Mouse (Mus musculus): Measurements from ENCODE around the gene Kcnc2.
"Not testable (repeated sequence)": the region's sequence is repeated elsewhere in the genome, so short reads cannot be mapped to it uniquely, and the experiment has no call there.

The Kcnc2 gene

GRCm38 (mm10) chr10:112270887-112271802 lies at the start of gene Kcnc2:
Gene Kcnc2 (plus strand): TSS chr10:112271121.
- DNase-seq = no peak

GRCm38 (mm10) chr10:112227073-112227472 lies 43.8 kb upstream of the Kcnc2 start:
- no peak for DNase-seq

- not testable (repeated sequence) for DNase-seq
Observed at GRCm38 (mm10) chr10:112229091-112229843, 41.7 kb upstream of the Kcnc2 start.

GRCm38 (mm10) chr10:112232733-112233132 lies 38.2 kb upstream of the Kcnc2 start:
- not testable (repeated sequence) for DNase-seq

GRCm38 (mm10) chr10:112235396-112235940 lies 35.5 kb upstream of the Kcnc2 start:
- DNase-seq = not testable (repeated sequence)

GRCm38 (mm10) chr10:112248273-112248672 lies 22.6 kb upstream of the Kcnc2 start:
- no peak for DNase-seq

GRCm38 (mm10) chr10:112263467-112263866 lies 7.5 kb upstream of the Kcnc2 start:
- no peak for DNase-seq

- DNase-seq = no peak
Observed at GRCm38 (mm10) chr10:112269481-112269880, 1.4 kb upstream of the Kcnc2 start.

- no peak for DNase-seq
Observed at GRCm38 (mm10) chr10:112269939-112270781, 761 bp upstream of the Kcnc2 start.

GRCm38 (mm10) chr10:112271803-112272165 lies 863 bp downstream of the Kcnc2 start:
- no peak for DNase-seq

- DNase-seq = no peak
Observed at GRCm38 (mm10) chr10:112272171-112272570, 1.2 kb downstream of the Kcnc2 start.

GRCm38 (mm10) chr10:112277996-112278395 lies 7.1 kb downstream of the Kcnc2 start:
- DNase-seq = no peak

- no peak for DNase-seq
Observed at GRCm38 (mm10) chr10:112315136-112315535, 44.2 kb downstream of the Kcnc2 start.

- DNase-seq = no peak
Observed at GRCm38 (mm10) chr10:112317783-112318182, 46.9 kb downstream of the Kcnc2 start.

- DNase-seq = no peak
Observed at GRCm38 (mm10) chr10:112357669-112358362, 86.9 kb downstream of the Kcnc2 start.

- no peak for DNase-seq
Observed at GRCm38 (mm10) chr10:112358363-112358704, 87.4 kb downstream of the Kcnc2 start.

GRCm38 (mm10) chr10:112360704-112361103 lies 89.8 kb downstream of the Kcnc2 start:
- DNase-seq = no peak

GRCm38 (mm10) chr10:112368369-112368768 lies 97.4 kb downstream of the Kcnc2 start:
- no peak for DNase-seq

- no peak for DNase-seq
Observed at GRCm38 (mm10) chr10:112377163-112377562, 106.2 kb downstream of the Kcnc2 start.

GRCm38 (mm10) chr10:112378465-112378864 lies 107.5 kb downstream of the Kcnc2 start:
- no peak for DNase-seq

GRCm38 (mm10) chr10:112380590-112380989 lies 109.7 kb downstream of the Kcnc2 start:
- no peak for DNase-seq

GRCm38 (mm10) chr10:112394399-112394970 lies 123.6 kb downstream of the Kcnc2 start:
- no peak for DNase-seq

Measured in cerebellum, adult 9-10 months (tissue).